Mouse (Mus musculus) ES-E14 (cell line): ENCODE measurements around the gene Chd4. TPM values are rescaled to one million over a fixed set of nuclear protein-coding genes. Genes with fewer than 3 reads are reported as not detected.

Source experiments
- DNase-seq: peaks from one replicate; pipeline ENCODE4 v3.0.0-alpha.2; 2013; ENCODE audit warnings: low read depth, low spot score
- H3K27ac ChIP-seq: 2 replicates; pipeline ENCODE4 v1.5.1; 2012; ENCODE audit warnings: low read depth, mild to moderate bottlenecking, low read length, moderate library complexity, mixed read lengths; ENCODE audit not compliant: poor library complexity, insufficient read depth, severe bottlenecking
- H3K36me3 ChIP-seq: 2 replicates; pipeline ENCODE4 v1.6.1; 2012; ENCODE audit warnings: mild to moderate bottlenecking, low read length, moderate library complexity, mixed read lengths; ENCODE audit not compliant: control insufficient read depth, poor library complexity, insufficient read depth, severe bottlenecking
- H3K4me1 ChIP-seq, 2 experiments: fragments of 150-350 bp in 1 of 2; sonication (generic) in 1 of 2; 2 replicates each; pipeline ENCODE4 v1.6.1; 2012; ENCODE audit warnings: low read length in 2 of 2, mild to moderate bottlenecking in 1 of 2, mixed read lengths in 1 of 2; ENCODE audit not compliant: control insufficient read depth in 2 of 2, insufficient read depth in 2 of 2, poor library complexity in 1 of 2
- H3K4me3 ChIP-seq, 2 experiments: fragments of 150-350 bp in 1 of 2; sonication (generic) in 1 of 2; 2 replicates each; pipeline ENCODE4 v1.5.1; 2012; ENCODE audit warnings: low read length in 2 of 2, low read depth in 1 of 2, mild to moderate bottlenecking in 1 of 2, mixed read lengths in 1 of 2; ENCODE audit not compliant: insufficient read depth in 1 of 2, poor library complexity in 1 of 2, severe bottlenecking in 1 of 2
- H3K9ac ChIP-seq: 2 replicates; pipeline ENCODE4 v1.6.1; 2012; ENCODE audit warnings: low read depth, mild to moderate bottlenecking, low read length, mixed read lengths; ENCODE audit not compliant: poor library complexity, insufficient read depth, severe bottlenecking
- H3K9me3 ChIP-seq: fragments of 150-350 bp; sonication (generic); 2 replicates; pipeline ENCODE4 v1.6.1; 2012; ENCODE audit warnings: low read depth, mild to moderate bottlenecking, low read length; ENCODE audit not compliant: control insufficient read depth, insufficient read depth
- CHD2 ChIP-seq: IDR thresholded peaks from 2 replicates; pipeline ENCODE4 v1.6.1; 2014; ENCODE audit warnings: mild to moderate bottlenecking, low read depth, low read length, inconsistent platforms
- HCFC1 ChIP-seq: IDR thresholded peaks from 2 replicates; pipeline ENCODE4 v1.6.1; 2012; ENCODE audit warnings: low read length, inconsistent platforms, borderline replicate concordance; ENCODE audit not compliant: insufficient read depth
- MAFK ChIP-seq: IDR thresholded peaks from 2 replicates; pipeline ENCODE4 v1.6.1; 2014; ENCODE audit warnings: mild to moderate bottlenecking, low read depth, low read length, inconsistent platforms; ENCODE audit not compliant: insufficient read depth
- ZC3H11A ChIP-seq: IDR thresholded peaks from 2 replicates; pipeline ENCODE4 v1.6.1; 2012; ENCODE audit warnings: low read depth, mild to moderate bottlenecking, inconsistent platforms, low read length, borderline replicate concordance
- ZNF384 ChIP-seq: IDR thresholded peaks from 2 replicates; pipeline ENCODE4 v1.6.1; 2012; ENCODE audit warnings: low read depth, low read length, inconsistent platforms
- in situ Hi-C, 2 experiments: fragments of 600-800 bp; cut with MboI; formaldehyde crosslinking; loops; one replicate each; pipeline ENCODE4 v1.15.1; 2025; ENCODE audit warnings: low sequenced_read_pairs in 2 of 2, inconsistent platforms in 1 of 2; ENCODE audit not compliant: unreplicated experiment in 2 of 2
- total RNA-seq: library from RNA; depleted of rRNA; stranded (reverse); fragments of 300-350 nt; gene quantifications from 2 replicates; pipeline ENCODE4 v1.2.3, GENCODE M21; 2012

Gene Chd4
- total RNA-seq, 1 experiment: 344 TPM

GRCm38 (mm10) chr6:125129710-125130402, 34.1 kb downstream of the Chd4 start:
- TF ChIP-seq CHD2 (no peak), MAFK (no peak), ZNF384 (no peak), HCFC1 (no peak), ZC3H11A (no peak)
- in situ Hi-C loops: no loop called here
- H3K9ac ChIP-seq: peak overlapping the region; percentile 39; the same call in 1 of the 2 replicates
- H3K4me3 ChIP-seq: peak overlapping the region; percentile 36 to 46
- peaks cover 35% of the 10 kb centered on the region for H3K36me3 ChIP-seq
- peaks cover 0 to 8% of the 10 kb centered on the region in 2 experiments; a peak in 1 of 4 replicates for H3K4me1 ChIP-seq
- no peak overlapping the region; the same call in 1 of the 2 replicates for H3K27ac ChIP-seq
- no peak for DNase-seq
- H3K9me3 ChIP-seq: no peaks in the 10 kb centered on the region

- peak within 1 kb of the TSS; percentile 80 to 86 for H3K4me3 ChIP-seq
- H3K4me1 ChIP-seq: peaks cover 0 to 8% of the 10 kb centered on the region in 2 experiments; a peak in 1 of 4 replicates
- in situ Hi-C loops: no loop called here
- DNase-seq: peak; percentile 94
- H3K36me3 ChIP-seq: peaks cover 45% of the 10 kb centered on the region
- H3K9ac ChIP-seq: peak within 1 kb of the TSS; percentile 95
- TF ChIP-seq ZNF384 (no peak), HCFC1 (peak; percentile 59; the same call in 1 of the 2 replicates), ZC3H11A (no peak), MAFK (peak; percentile 86)
- peak within 1 kb of the TSS; percentile 82 for H3K27ac ChIP-seq
- no peaks in the 10 kb centered on the region for H3K9me3 ChIP-seq
Measured at GRCm38 (mm10) chr6:125131302-125132156, 35.7 kb downstream of the Chd4 start, which contains the start of gene Nop2. Gene Nop2 (plus strand): TSS chr6:125131909.

GRCm38 (mm10) chr6:125132470-125132869, 36.7 kb downstream of the Chd4 start:
- in situ Hi-C loops: no loop called here
- H3K9ac ChIP-seq: peak overlapping the region; percentile 91
- DNase-seq: no peak
- no peak overlapping the region for H3K27ac ChIP-seq
- H3K4me3 ChIP-seq: peak overlapping the region; percentile 80 to 86
- H3K9me3 ChIP-seq: no peaks in the 10 kb centered on the region
- TF ChIP-seq HCFC1 (no peak), CHD2 (no peak), ZC3H11A (no peak), MAFK (no peak), ZNF384 (no peak)
- peaks cover 0 to 11% of the 10 kb centered on the region in 2 experiments; a peak in 1 of 4 replicates for H3K4me1 ChIP-seq
- H3K36me3 ChIP-seq: peaks cover 52% of the 10 kb centered on the region

- Histone ChIP-seq H3K27ac (0 out of 2 replicates have a peak overlapping the region, but pooled peaks have one; percentile 7), H3K4me3 (no peak overlapping the region; a peak in 1 of 4 replicates), H3K4me1 (peaks cover 0 to 9% of the 10 kb centered on the region in 2 experiments; a peak in 2 of 4 replicates), H3K9ac (no peak overlapping the region), H3K9me3 (no peaks in the 10 kb centered on the region), H3K36me3 (peaks cover 84% of the 10 kb centered on the region)
- no peak for DNase-seq
- TF ChIP-seq CHD2 (no peak), ZC3H11A (no peak), MAFK (0 out of 2 replicates have a peak, but pooled peaks have one; percentile 11)
- in situ Hi-C loops: no loop called here
Measured at GRCm38 (mm10) chr6:125137002-125137671, 41.4 kb downstream of the Chd4 start.
